Mouse (Mus musculus): ENCODE results near the gene Rpl11. TPM values are rescaled to one million over a fixed set of nuclear protein-coding genes. Genes with fewer than 3 reads are reported as not detected.
"Not testable (repeated sequence)": the region's sequence is repeated elsewhere in the genome, so short reads cannot be mapped to it uniquely, and the experiment has no call there.

Rpl11 gene
- polyA plus RNA-seq, 1 experiment from 2014 or later = 345 TPM

GRCm38 (mm10) chr4:136078649-136079048 is 25.4 kb upstream of the Rpl11 start:
- no peak overlapping the region for H3K9ac ChIP-seq (ENCODE audit: low read depth, low read length)
- 51% methylated on average over 2 of the region's 2 CpGs for WGBS (ENCODE audit: insufficient replicate concordance)
- no peak for ATAC-seq (replicated peaks; ENCODE audit: insufficient number of reproducible peaks, low FRiP score, low TSS enrichment)
- peaks cover 6% of the 10 kb centered on the region; the same call in 1 of the 2 replicates for H3K4me1 ChIP-seq (ENCODE audit: control insufficient read depth, insufficient read depth, low read length)
- peaks cover 34% of the 10 kb centered on the region for H3K27me3 ChIP-seq (ENCODE audit: control insufficient read depth, insufficient read depth, low read length)
- H3K36me3 ChIP-seq (ENCODE audit: control insufficient read depth, insufficient read depth, low read length) = no peaks in the 10 kb centered on the region
- no peak overlapping the region for H3K4me3 ChIP-seq (ENCODE audit: low read depth, low read length)
- no peak overlapping the region for H3K27ac ChIP-seq (ENCODE audit: low read depth, low read length)
- H3K4me2 ChIP-seq = no peak overlapping the region
- H3K9me3 ChIP-seq (replicated peaks; ENCODE audit: control insufficient read depth, low read length) = no peaks in the 10 kb centered on the region

- Histone ChIP-seq H3K27ac (ENCODE audit: low read depth, low read length) (no peak overlapping the region), H3K4me1 (ENCODE audit: control insufficient read depth, insufficient read depth, low read length) (peaks cover 6% of the 10 kb centered on the region; the same call in 1 of the 2 replicates), H3K36me3 (ENCODE audit: control insufficient read depth, insufficient read depth, low read length) (no peaks in the 10 kb centered on the region), H3K27me3 (ENCODE audit: control insufficient read depth, insufficient read depth, low read length) (peaks cover 25% of the 10 kb centered on the region), H3K9me3 (replicated peaks; ENCODE audit: control insufficient read depth, low read length) (no peaks in the 10 kb centered on the region), H3K4me3 (ENCODE audit: low read depth, low read length) (no peak overlapping the region), H3K9ac (ENCODE audit: low read depth, low read length) (no peak overlapping the region), H3K4me2 (no peak overlapping the region)
- 58% methylated on average over 15 of the region's 15 CpGs for WGBS (ENCODE audit: insufficient replicate concordance)
- ATAC-seq (replicated peaks; ENCODE audit: insufficient number of reproducible peaks, low FRiP score, low TSS enrichment) = no peak
Measured at GRCm38 (mm10) chr4:136076776-136077538, 23.7 kb upstream of the Rpl11 start.

GRCm38 (mm10) chr4:136071178-136071714 is 18.0 kb upstream of the Rpl11 start:
- peaks cover 14% of the 10 kb centered on the region for H3K4me1 ChIP-seq (ENCODE audit: control insufficient read depth, insufficient read depth, low read length)
- 0 out of 2 replicates have a peak, but pooled peaks have one; percentile 43 for ATAC-seq (replicated peaks; ENCODE audit: insufficient number of reproducible peaks, low FRiP score, low TSS enrichment)
- H3K9ac ChIP-seq (ENCODE audit: low read depth, low read length) = no peak overlapping the region
- no peaks in the 10 kb centered on the region for H3K36me3 ChIP-seq (ENCODE audit: control insufficient read depth, insufficient read depth, low read length)
- no peaks in the 10 kb centered on the region for H3K9me3 ChIP-seq (replicated peaks; ENCODE audit: control insufficient read depth, low read length)
- H3K27me3 ChIP-seq (ENCODE audit: control insufficient read depth, insufficient read depth, low read length) = 0 out of 2 replicates have a peak, but pooled peaks cover 2% of the 10 kb centered on the region
- H3K4me3 ChIP-seq (ENCODE audit: low read depth, low read length) = 0 out of 2 replicates have a peak overlapping the region, but pooled peaks have one; percentile 6
- peak overlapping the region; percentile 42 for H3K4me2 ChIP-seq
- under 1% methylated on average over 15 of the region's 15 CpGs for WGBS (ENCODE audit: insufficient replicate concordance)
- peak overlapping the region; percentile 35; the same call in 1 of the 2 replicates for H3K27ac ChIP-seq (ENCODE audit: low read depth, low read length)

GRCm38 (mm10) chr4:136070592-136070991 is 17.4 kb upstream of the Rpl11 start:
- Histone ChIP-seq H3K27me3 (ENCODE audit: control insufficient read depth, insufficient read depth, low read length) (0 out of 2 replicates have a peak, but pooled peaks cover 2% of the 10 kb centered on the region), H3K27ac (ENCODE audit: low read depth, low read length) (0 out of 2 replicates have a peak overlapping the region, but pooled peaks have one; percentile 46), H3K4me1 (ENCODE audit: control insufficient read depth, insufficient read depth, low read length) (peaks cover 14% of the 10 kb centered on the region), H3K4me2 (no peak overlapping the region; the same call in none of the 2 replicates), H3K9me3 (replicated peaks; ENCODE audit: control insufficient read depth, low read length) (no peaks in the 10 kb centered on the region), H3K9ac (ENCODE audit: low read depth, low read length) (no peak overlapping the region; the same call in 1 of the 2 replicates), H3K4me3 (ENCODE audit: low read depth, low read length) (no peak overlapping the region), H3K36me3 (ENCODE audit: control insufficient read depth, insufficient read depth, low read length) (no peaks in the 10 kb centered on the region)
- ATAC-seq (replicated peaks; ENCODE audit: insufficient number of reproducible peaks, low FRiP score, low TSS enrichment) = no peak
- 51% methylated on average over 6 of the region's 6 CpGs for WGBS (ENCODE audit: insufficient replicate concordance)

GRCm38 (mm10) chr4:136069954-136070353 is 16.7 kb upstream of the Rpl11 start:
- no peaks in the 10 kb centered on the region for H3K36me3 ChIP-seq (ENCODE audit: control insufficient read depth, insufficient read depth, low read length)
- peak; percentile 39; the same call in 1 of the 2 replicates for ATAC-seq (replicated peaks; ENCODE audit: insufficient number of reproducible peaks, low FRiP score, low TSS enrichment)
- WGBS (ENCODE audit: insufficient replicate concordance) = 3% methylated on average over 18 of the region's 18 CpGs
- no peak overlapping the region for H3K27ac ChIP-seq (ENCODE audit: low read depth, low read length)
- H3K4me3 ChIP-seq (ENCODE audit: low read depth, low read length) = no peak overlapping the region
- peaks cover 14% of the 10 kb centered on the region for H3K4me1 ChIP-seq (ENCODE audit: control insufficient read depth, insufficient read depth, low read length)
- H3K4me2 ChIP-seq = peak overlapping the region; percentile 33
- H3K9me3 ChIP-seq (replicated peaks; ENCODE audit: control insufficient read depth, low read length) = no peaks in the 10 kb centered on the region
- H3K9ac ChIP-seq (ENCODE audit: low read depth, low read length) = no peak overlapping the region; the same call in 1 of the 2 replicates
- H3K27me3 ChIP-seq (ENCODE audit: control insufficient read depth, insufficient read depth, low read length) = 0 out of 2 replicates have a peak, but pooled peaks cover 2% of the 10 kb centered on the region

GRCm38 (mm10) chr4:136069313-136069712 is 16.1 kb upstream of the Rpl11 start:
- ATAC-seq (replicated peaks; ENCODE audit: insufficient number of reproducible peaks, low FRiP score, low TSS enrichment) = no peak
- WGBS (ENCODE audit: insufficient replicate concordance) = 41% methylated on average over 4 of the region's 4 CpGs

GRCm38 (mm10) chr4:136063143-136063542 is 9.9 kb upstream of the Rpl11 start:
- Histone ChIP-seq H3K27ac (ENCODE audit: low read depth, low read length) (no peak overlapping the region), H3K36me3 (ENCODE audit: control insufficient read depth, insufficient read depth, low read length) (no peaks in the 10 kb centered on the region), H3K4me3 (ENCODE audit: low read depth, low read length) (no peak overlapping the region), H3K27me3 (ENCODE audit: control insufficient read depth, insufficient read depth, low read length) (no peaks in the 10 kb centered on the region), H3K9ac (ENCODE audit: low read depth, low read length) (no peak overlapping the region), H3K4me2 (no peak overlapping the region), H3K9me3 (replicated peaks; ENCODE audit: control insufficient read depth, low read length) (no peaks in the 10 kb centered on the region), H3K4me1 (ENCODE audit: control insufficient read depth, insufficient read depth, low read length) (no peaks in the 10 kb centered on the region)
- WGBS (ENCODE audit: insufficient replicate concordance) = 88% methylated on average over 4 of the region's 4 CpGs
- ATAC-seq (replicated peaks; ENCODE audit: insufficient number of reproducible peaks, low FRiP score, low TSS enrichment) = no peak

More at GRCm38 (mm10) chr4:136069313-136069712, 16.1 kb upstream of the Rpl11 start:
- H3K36me3 ChIP-seq (ENCODE audit: control insufficient read depth, insufficient read depth, low read length) = no peaks in the 10 kb centered on the region
- no peak overlapping the region for H3K27ac ChIP-seq (ENCODE audit: low read depth, low read length)
- H3K4me1 ChIP-seq (ENCODE audit: control insufficient read depth, insufficient read depth, low read length) = peaks cover 14% of the 10 kb centered on the region
- no peaks in the 10 kb centered on the region for H3K9me3 ChIP-seq (replicated peaks; ENCODE audit: control insufficient read depth, low read length)
- no peak overlapping the region for H3K9ac ChIP-seq (ENCODE audit: low read depth, low read length)
- no peak overlapping the region for H3K4me2 ChIP-seq
- H3K4me3 ChIP-seq (ENCODE audit: low read depth, low read length) = no peak overlapping the region
- 0 out of 2 replicates have a peak, but pooled peaks cover 2% of the 10 kb centered on the region for H3K27me3 ChIP-seq (ENCODE audit: control insufficient read depth, insufficient read depth, low read length)

- H3K27me3 ChIP-seq (ENCODE audit: control insufficient read depth, insufficient read depth, low read length); H3K9me3 ChIP-seq (replicated peaks; ENCODE audit: control insufficient read depth, low read length); H3K9ac ChIP-seq (ENCODE audit: low read depth, low read length); H3K36me3 ChIP-seq (ENCODE audit: control insufficient read depth, insufficient read depth, low read length); H3K4me3 ChIP-seq (ENCODE audit: low read depth, low read length); H3K4me2 ChIP-seq; H3K4me1 ChIP-seq (ENCODE audit: control insufficient read depth, insufficient read depth, low read length); ATAC-seq (replicated peaks; ENCODE audit: insufficient number of reproducible peaks, low FRiP score, low TSS enrichment); H3K27ac ChIP-seq (ENCODE audit: low read depth, low read length): not testable (repeated sequence)
- 45% methylated on average over 9 of the region's 9 CpGs for WGBS (ENCODE audit: insufficient replicate concordance)
Measured at GRCm38 (mm10) chr4:136059800-136060488, 6.7 kb upstream of the Rpl11 start.

All from heart, embryonic 11.5 days (tissue).